Mouse (Mus musculus) heart, postnatal 0 days (tissue): ENCODE data around the gene Fcrl5.

Experiments used
- CTCF ChIP-seq: IDR thresholded peaks from 2 replicates; pipeline ENCODE4 v1.5.1; 2016; ENCODE audit warnings: antibody characterized with exemption, control low read depth, low read depth
- EP300 ChIP-seq: IDR thresholded peaks from 2 replicates; pipeline ENCODE4 v1.6.1; 2016; ENCODE audit warnings: antibody characterized with exemption, low read depth

GRCm38 (mm10) chr3:87487911-87488310 lies 52.3 kb downstream of the Fcrl5 start:
- no peak for TF ChIP-seq CTCF
- no peak for TF ChIP-seq EP300
